Mouse (Mus musculus) ES-E14 (cell line): Measurements from ENCODE around the gene Tmem88b.
"Not testable (repeated sequence)": the region's sequence is repeated elsewhere in the genome, so short reads cannot be mapped to it uniquely, and the experiment has no call there.

ENCODE experiments used
- CHD2 ChIP-seq: IDR thresholded peaks from 2 replicates; pipeline ENCODE4 v1.6.1; 2014; ENCODE audit warnings: mild to moderate bottlenecking, low read depth, low read length, inconsistent platforms
- ZC3H11A ChIP-seq: IDR thresholded peaks from 2 replicates; pipeline ENCODE4 v1.6.1; 2012; ENCODE audit warnings: low read depth, mild to moderate bottlenecking, inconsistent platforms, low read length, borderline replicate concordance

- not testable (repeated sequence) for TF ChIP-seq ZC3H11A, CHD2
These were observed 3.2 kb upstream of the Tmem88b start for GRCm38 (mm10) chr4:155788833-155789232.
